Mouse (Mus musculus) liver, adult (tissue): ENCODE results near the gene Gm498.

Experiments
- GATA4 ChIP-seq: IDR thresholded peaks from 2 replicates; pipeline ENCODE4 v1.6.1; 2014; ENCODE audit warnings: mild to moderate bottlenecking, low read length; ENCODE audit not compliant: insufficient replicate concordance

The Gm498 gene

DNA sequence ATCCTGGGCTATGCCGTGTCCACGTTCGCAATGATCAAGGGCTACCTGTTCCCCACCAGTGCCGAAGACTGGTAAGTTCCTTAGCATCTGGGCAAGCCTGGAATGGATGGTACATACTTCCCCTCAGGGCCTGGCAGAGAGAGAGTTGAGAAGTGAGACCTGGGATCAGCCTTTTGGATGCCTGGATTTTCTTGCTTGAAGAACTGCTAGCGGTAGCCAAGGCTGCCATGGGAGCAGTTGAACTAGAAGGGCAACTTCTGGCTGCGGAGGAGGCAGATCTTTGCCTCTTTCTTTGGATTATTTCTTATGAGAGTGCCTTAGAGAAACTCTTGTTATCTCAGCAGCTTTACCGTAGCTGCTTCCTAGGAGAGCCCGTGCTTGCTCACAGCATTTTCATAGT is 25.3 kb upstream of the Gm498 start:
- no peak for TF ChIP-seq GATA4

DNA sequence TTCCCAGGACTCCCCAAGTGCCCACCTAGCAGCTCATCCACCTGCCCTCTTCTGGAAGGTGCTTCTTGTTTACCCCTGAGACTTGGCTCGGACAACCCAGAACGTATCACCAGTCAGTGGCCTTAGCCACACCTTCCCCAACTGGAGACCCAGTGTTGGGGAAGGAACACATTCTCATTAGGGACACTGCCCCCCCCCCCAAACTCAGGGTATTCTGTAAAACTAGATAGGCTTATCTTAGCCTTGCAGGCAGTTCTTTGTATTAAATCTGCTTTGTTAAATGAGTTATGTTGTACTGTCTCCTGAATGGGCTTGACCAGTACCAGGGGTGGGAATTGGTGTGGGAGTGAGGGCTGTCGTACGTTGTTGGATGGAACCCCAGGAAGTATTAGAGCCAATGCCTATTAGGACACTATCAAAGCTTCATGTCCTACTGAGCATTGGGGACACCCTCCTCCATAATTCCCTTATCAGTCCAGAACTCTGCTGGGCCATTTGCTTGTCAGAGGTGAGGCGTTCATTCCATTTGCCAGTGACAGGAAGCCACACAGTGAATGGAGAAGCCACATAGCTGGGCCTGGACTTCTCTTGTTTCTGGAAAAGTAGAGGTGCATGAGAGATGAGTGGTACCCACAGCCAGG is 18.4 kb upstream of the Gm498 start:
- no peak for TF ChIP-seq GATA4

DNA sequence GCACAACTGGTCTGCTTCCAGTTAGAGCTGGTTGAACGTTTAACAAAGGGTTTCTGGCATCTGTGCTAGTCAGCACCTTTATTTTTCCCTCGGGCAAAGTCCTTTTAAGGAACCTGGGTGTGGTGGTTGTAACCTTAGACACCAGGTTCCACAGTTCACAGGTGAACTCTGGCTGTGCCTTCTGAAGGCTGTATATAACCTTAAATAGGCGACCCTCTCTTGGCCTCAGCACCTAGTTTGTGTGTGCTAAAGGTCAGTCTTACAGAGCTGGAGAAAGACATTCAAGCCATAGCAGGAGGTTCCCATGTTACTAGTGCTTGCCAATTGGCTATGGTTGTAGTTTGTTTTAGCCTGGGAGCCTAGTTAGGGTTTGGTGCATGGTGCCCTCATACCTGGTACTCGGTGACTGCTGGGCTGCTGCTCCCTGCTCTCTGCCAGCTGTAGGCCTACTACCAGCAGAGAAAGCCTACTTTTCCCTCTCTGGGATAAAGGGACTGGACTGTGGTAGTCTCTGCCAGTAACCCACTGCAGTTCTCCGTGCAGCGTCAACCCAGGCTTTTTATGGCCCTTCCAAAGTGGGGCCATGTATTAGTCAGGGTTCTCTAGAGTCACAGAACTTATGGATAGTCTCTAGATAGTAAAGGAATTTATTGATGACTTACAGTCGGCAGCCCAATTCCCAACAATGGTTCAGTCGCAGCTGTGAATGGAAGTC is 17.7 kb upstream of the Gm498 start:
- no peak for TF ChIP-seq GATA4

DNA sequence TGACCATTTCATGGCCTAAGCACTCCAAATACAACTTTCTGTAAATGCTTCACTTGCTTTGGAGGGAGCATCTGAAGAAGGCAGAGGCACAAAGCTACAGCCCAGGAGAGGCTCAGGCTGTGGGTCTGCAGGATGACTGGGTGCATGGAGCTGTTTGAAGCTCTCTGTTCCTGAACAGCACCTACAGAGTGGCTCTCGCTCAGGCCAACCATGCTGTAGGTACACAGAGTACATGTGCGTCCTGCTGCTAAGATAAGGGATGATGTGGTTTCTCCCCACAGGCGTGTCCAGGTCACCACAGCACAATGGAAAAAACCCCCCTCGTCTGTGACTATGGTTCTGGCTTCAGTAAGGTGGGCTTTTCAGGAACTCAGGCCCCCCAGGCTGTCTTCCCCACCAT is 2.2 kb downstream of the Gm498 start:
- no peak for TF ChIP-seq GATA4

DNA sequence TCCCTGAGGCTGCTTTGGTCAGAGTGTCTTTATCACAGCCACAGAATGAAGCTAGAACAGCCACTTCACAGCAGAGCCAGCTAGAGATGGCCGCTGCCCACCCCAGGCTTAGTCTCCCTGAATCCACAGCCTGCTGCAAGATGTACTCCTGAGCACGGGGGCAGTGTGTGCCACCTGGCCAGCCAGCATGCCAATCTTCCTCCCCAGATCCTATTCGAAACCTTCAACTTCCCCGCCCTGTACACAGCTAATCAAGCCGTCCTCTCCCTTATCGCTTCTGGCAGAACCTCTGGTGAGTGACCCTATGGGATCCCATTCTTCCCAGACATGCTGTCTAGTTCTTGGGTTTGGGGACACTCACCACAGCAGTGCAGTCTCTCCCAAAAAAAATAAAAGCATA is 17.1 kb downstream of the Gm498 start:
- no peak for TF ChIP-seq GATA4

DNA sequence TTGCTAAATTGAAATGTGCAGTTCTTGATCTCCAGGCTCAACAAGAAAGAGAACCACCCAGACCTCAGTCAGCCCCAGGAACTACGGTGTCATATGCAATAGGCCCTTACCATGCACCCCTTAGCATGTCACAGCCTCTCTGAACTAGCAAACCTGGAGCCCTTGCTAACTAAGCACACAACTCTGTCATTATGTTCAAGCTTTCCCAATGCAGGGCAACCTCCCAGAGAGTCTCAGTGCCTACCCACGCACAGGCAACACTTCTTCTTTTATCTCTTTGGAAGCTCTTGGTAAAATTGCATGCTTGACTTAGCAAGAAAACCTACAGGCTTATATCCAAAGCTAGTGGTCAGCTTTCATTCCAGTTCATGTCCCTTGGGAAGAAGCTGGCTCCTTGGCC is 24.5 kb downstream of the Gm498 start:
- TF ChIP-seq GATA4 = no peak

DNA sequence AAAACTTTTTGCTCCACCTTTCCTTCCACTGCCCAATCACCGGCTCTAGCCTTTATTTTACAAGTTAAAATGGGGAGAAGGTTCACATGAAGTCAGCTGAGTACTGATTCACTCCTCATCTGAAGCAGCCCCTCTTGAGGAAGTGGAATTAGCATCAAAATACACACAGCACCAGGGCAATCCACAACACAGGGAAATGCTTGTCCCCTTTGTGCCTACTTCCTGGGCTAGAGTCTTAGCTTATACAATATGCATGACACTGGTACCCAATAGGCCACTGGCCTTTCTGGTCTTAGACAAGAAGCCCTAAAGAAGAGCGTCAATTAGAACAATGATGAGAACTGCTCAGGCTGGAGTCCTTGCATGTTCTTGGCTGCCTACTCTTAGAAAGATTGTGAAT is 25.7 kb downstream of the Gm498 start:
- no peak for TF ChIP-seq GATA4

DNA sequence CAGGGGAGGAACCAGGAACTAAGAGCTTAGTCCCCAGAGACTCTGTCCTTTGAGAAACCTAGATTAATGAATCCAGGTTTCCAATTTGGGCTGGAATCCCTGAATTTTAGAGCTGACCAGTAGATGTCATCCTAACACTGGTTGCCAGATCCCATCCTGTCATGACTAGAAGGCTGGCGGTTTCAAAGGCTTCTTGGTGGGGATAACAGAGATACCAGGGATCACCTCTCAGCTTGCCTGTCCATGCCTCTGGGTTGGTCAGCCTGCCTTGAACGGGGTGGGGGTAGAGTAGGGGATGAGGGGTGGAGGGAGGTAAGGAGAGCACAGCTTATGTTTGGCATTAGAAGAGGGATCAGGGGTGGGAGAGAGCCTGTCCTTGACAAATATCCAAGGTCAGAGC is 34.0 kb downstream of the Gm498 start:
- TF ChIP-seq GATA4 = no peak

DNA sequence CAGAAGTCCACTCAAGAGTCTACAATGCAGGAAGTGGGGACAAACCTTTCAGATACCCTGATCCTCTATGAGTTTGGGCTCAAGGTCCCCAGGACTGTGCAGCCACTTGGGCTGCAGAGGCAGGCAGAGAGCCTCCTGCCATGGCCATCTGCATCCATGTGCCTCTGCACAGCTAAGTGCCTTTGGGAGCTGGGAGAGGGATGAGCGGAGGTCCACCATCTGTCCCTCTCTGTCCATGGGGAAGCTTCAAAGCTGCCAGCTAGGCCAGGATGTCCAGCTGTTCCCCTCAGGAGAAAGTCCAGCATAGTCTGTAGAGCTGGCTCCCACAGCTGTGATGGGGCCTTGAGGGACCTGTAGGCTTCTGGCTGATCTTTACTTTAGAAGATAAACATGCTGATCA is 38.5 kb downstream of the Gm498 start:
- TF ChIP-seq GATA4 = no peak

DNA sequence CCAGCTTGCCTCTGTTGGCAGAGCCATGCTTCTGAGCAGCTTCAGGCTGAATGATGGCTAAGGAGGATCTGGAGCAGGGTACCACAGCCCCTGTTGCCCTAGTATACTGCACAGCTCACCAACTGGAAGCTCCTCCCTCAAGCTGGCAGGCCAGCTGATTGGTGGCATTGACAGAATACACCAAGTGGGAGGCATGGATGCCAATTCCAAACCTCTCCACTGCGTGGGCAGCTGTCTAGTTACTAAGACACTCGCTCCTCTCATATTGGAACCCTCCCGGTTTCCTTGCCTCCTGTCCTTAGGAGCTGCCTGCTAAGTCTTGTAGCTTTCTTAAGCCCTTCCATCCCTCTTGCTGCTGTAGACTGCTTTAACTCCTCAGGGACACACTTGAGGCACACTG is 39.0 kb downstream of the Gm498 start:
- TF ChIP-seq GATA4 = no peak

DNA sequence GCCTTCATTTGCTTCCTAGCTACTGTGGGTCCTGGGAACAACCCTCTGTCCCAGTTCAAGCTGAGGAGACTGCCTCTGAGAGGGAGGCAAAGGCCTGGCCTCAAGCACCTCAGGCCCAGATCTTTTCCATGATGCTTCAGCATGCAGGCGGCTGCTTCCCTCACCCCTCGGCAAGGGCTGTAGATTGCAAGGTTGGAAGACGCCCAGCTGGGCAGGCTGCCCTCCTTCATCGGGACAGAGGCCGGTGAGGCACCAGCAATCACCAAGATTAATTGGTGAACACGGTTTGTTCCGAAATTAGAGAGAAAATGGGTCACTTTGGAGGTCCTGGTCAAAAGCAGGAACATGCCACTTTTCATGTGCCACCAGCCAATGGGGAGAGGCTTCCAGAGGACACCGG is 47.0 kb downstream of the Gm498 start:
- TF ChIP-seq GATA4 = no peak

DNA sequence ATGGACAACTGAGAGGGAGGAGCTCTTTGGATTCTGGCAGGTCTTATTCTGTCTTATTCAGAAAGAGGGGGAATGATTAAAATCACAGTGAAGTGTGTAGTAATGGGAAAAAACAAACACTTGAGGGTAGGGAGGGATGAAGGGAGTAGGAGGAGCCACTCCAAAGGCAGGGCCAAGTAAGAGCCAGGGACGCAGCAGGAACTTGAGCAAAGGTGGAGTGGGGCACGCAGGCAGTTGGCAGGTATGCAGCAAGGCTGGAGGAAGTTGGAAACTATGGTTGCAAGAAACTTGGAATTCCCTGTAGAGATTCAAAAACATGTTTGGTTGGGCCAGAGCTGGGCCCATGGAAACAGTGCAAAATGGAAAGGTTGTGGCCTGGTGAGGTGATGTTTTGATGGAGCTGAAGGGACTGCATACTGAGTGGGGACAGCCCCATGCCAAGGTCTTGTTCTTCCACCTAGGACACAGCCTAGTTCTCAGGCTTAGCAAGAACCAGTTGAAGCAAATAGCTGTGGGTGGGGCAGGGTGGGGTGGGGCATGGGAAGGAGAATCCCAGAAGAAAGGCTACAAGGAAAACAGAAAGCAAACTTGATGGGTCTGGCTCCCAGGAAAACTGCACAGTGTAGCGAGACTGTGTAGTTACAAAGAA is 52.5 kb downstream of the Gm498 start:
- TF ChIP-seq GATA4 = no peak

DNA sequence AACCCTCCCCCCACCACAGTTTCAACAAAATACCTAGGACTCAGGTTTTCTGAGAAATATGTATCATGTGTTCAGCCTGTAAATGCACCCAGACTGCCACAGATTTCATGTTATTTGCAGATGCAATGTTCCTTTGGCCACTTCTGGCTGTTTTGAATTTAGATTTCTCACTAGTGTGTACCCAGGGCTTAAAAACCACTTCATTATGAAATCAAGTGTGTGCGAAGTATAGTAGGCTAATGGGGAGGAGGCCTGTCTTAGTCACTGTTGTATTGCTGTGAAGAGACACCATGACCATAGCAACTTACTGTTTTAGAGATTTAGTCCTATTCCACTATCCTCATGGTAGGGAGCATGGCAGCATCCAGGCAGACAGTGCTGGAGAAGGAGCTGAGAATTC is 63.3 kb downstream of the Gm498 start:
- no peak for TF ChIP-seq GATA4

DNA sequence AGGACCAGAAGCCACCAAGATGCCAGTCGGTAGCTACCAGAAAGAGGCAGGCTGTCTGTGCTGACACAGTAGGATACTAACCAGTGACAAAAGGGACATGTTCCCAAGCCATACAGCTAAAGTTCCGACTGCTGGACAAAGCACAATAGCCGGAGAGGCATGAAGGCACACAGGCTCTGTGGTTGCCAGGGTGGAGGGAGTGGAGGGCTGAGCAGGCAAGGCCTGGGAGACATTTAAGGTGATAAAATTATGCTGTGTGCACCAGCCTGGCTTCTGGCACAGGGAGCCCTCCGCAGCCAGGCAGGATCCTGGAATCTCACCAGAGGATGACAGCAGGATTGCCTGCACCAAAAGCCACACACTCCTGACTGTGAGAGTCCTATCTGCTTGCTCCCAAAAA is 72.0 kb downstream of the Gm498 start:
- TF ChIP-seq GATA4 = no peak

DNA sequence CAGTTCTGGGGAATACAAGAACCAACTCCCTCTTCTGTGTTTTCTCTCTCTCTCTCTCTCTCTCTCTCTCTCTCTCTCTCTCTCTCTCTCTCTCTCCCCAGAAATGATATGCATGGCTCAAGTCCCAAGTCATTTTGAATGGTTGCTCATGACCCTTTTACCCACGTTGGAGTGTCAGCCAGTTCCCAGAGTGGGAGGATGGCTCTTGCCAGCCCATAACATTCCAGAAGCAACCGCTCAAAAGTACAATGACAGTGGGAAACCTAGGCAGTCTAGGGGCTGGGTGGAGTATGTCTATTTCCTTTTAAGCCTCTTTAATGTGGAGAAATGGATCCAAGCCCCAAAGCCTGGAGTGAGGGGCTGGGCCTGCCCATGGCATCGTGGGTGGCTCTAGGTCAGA is 72.8 kb downstream of the Gm498 start:
- no peak for TF ChIP-seq GATA4

DNA sequence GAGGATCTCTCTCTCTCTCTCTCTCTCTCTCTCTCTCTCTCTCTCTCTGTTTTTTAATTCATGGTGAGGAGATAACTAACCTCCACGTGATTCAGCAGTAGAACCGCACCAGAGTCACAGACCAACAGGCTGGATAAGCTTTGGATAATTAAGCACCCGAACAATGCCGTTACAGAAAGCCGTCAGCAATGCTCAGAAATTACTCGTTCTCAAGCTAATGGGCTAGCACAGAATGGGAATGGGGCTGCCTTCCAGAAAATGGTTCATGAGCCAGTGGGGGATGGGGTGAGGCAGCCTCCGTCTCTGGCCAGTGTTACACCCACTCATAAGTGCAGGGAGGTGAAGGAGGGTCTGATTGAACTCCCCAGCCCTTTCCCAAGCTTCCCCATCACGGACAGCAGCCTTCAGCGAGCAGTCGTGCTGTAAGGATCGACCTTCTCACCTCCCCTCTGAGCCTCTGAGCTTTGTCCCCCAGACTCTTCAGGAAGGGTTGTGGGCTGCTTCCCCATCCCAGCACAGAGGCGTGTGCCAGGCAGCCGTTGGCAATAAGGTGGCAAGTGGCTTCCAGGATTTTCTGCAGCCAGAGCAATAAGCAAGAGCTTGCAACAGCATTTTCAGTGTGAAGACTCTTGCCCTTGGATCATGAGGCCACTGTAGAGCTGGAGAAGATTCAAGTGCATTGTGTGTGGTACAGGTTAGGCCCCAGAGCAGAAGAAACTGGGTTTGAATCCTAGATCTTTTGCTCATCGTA is 76.5 kb downstream of the Gm498 start:
- no peak for TF ChIP-seq GATA4
